Mouse (Mus musculus): ENCODE measurements at regions not wholly inside any gene's neighbourhood (a gene's known extent, or its start where the extent isn't known, plus 50 kb on each side); places are given as distances from the start of the nearest gene placed in this dataset.

- DNase-seq (ENCODE audit: low spot score in 2 of 2), result no peak
These were observed 106.4 kb downstream of the Plxna1 start for GRCm38 (mm10) chr6:89256022-89256421.

- no peak for DNase-seq (ENCODE audit: low spot score in 2 of 2)
These were observed 105.7 kb downstream of the Plxna1 start for GRCm38 (mm10) chr6:89256630-89257292.

- DNase-seq (ENCODE audit: low spot score in 2 of 2), result no peak
These were observed 105.0 kb downstream of the Plxna1 start for GRCm38 (mm10) chr6:89257416-89257815.

- DNase-seq (ENCODE audit: low spot score in 2 of 2), result no peak
These were observed 104.3 kb downstream of the Plxna1 start for GRCm38 (mm10) chr6:89258140-89258539.

- no peak for DNase-seq (ENCODE audit: low spot score in 2 of 2)
These were observed 102.9 kb downstream of the Plxna1 start for GRCm38 (mm10) chr6:89259406-89259994.

GRCm38 (mm10) chr6:89262958-89263357 is 99.5 kb downstream of the Plxna1 start:
- DNase-seq (ENCODE audit: low spot score in 2 of 2), result no peak

GRCm38 (mm10) chr6:89265296-89265695 is 97.1 kb downstream of the Plxna1 start:
- no peak for DNase-seq (ENCODE audit: low spot score in 2 of 2)
